Mouse (Mus musculus) spleen, postnatal 10 days (tissue): ENCODE results near the gene Slc7a5.

Experiments used
- DNase-seq, 2 experiments: peaks; one replicate each; pipeline ENCODE4 v3.0.0; 2021 to 2022; ENCODE audit warnings: low spot score in 2 of 2

Slc7a5 gene

DNA sequence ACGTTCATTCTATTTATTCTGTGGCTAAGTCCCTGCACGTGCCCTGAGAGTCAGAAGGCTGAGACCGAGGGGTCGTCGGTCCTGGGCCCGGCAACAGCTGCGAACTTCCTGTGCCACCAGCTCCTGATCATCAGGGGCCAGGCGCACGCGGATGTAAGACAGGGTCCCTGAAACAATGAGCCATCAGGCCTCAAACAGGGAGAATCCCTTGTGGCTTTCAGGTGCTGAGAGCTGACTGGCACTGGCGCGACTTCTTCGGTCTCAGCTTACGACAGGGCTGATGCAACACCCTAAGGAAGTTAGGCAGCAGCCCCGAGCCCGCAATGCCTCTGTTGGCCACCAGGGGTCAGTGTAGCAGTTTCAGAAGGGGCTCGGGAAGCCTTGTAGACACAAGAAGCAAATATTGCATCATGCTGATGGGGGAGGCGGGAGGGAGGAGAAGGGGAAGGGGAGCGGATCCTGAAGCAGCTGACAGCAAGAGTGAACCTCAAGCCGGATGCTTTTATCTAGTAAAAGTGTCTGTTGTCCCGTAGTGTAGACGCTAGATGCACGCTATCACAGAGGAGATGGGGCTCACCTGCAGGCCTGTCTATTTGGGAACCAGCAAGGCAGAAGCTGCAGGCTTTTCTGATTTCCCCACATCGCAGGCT, 56.5 kb downstream of the Slc7a5 start:
- peak; percentile 98 to 99 for DNase-seq

DNA sequence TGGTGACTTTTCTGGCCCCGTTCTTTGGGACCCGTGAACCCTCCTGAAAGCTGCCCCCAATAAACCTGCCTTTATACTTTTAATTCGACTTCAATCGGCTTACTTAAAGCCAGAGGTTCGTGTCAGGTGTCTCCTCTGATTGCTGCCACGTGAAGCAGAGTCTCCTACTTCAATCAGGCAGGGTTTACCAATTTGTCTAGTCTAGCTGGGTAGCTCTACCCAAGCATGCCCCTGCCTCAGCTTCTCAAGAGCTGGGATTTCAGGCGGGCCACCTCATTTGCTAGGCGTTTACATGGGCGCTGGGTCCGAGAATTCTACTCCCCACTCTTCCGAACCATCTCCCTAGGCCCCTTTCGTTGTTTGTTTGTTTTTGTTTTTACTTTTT, 57.1 kb downstream of the Slc7a5 start:
- peak in 1 of 2 experiments; percentile 29 for DNase-seq

DNA sequence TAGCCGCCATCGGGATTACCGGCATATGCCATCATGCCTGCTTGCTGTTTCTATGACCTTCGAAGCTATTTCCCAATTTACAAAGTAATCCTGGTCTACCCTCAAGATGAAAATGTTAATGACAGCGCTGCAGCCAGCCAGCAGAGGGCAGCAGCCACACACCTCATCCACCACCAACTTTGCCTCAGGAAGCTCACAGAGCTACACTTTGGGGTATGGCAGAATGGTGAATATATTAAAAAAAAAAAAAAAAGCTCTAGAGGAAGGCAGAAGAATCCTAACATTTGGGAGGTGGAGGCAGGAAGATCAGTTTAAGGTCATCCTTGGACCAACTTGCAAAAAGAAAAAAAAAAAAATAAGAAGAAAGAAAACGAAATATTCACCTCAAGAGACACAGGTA, 57.5 kb downstream of the Slc7a5 start:
- peak; percentile 68 to 86 for DNase-seq

DNA sequence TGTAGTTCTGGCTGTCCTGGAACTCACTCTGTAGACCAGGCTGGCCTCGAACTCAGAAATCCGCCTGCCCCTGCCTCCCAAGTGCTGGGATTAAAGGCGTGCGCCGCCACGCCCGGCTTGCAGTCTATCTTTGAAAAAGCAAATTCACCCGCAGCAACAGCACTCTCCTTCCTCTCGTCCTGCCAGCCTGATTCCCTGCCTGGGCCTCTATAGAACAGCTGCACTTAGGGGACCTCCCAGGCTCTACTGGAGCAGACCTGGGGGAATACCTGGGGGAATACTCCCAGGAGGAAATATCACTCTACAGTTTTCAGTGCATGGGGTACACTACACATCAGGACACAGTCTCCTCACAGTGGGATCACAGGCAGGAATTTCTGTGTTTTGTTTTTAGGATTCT, 58.2 kb downstream of the Slc7a5 start:
- peak in 1 of 2 experiments; percentile 10 for DNase-seq

DNA sequence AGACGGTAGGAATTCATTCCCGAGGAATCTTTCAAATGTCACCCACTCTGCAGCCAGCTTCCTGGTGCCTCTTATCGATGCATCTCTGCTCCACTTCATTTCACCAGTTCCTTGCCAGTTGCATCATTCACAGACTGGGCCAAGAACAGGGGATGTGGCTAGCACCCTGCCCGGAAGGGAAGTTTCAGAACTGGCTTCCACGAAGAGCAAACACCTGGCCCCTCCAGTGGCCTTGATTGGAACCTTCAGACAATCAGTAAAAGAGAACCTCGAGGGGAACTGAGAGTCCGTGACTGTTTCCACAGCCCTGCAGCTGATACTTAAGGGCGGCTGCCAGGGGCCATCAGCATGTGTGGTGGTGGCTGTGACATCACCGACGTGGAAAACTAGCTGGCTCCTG, 59.0 kb downstream of the Slc7a5 start:
- peak in 1 of 2 experiments; percentile 39 for DNase-seq

DNA sequence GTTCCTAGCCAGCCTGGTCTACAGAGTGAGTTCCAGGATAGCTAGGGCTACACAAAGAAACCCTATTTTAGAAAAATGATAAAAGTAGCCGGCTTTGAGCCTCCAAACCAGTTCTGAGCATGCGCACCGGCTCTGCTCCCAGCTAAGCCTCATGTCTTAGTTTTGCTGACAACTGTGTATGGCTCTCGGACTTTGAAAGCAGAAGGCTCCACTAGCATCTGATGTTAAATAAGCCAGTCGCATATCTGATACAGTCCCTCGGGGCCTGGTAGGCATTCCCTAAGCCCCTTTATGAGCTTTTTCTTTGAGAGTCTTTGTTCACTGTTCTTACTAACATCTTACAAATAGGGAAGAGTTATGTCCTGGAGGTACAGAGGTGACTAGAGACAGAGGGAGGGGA, 59.5 kb downstream of the Slc7a5 start:
- DNase-seq: peak in 1 of 2 experiments; percentile 9

DNA sequence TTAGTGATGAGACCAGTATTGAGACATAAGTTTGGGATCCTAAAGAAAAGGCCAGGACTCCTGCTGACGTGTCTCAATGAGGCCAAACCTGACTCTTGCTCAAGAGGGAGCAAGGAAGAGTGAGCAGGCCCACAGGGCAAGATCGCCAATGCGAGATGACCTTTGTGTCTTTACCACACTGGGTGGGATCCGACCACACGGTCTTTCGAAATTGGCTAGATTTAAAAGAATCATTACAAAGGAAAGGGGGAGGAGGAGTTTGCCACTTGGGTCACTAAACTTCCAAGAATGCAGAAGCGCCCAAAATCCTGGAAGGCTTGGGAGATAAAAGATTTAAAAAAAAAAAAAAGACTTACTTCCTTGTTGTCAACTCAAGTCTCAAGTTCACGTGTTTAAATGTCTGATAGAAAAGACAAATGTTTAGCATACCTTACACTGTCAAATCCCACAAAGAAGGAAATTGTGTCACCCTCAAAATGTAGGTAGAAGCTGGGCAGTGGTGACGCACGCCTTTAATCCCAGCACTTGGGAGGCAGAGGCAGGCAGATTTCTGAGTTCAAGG, 60.2 kb downstream of the Slc7a5 start:
- DNase-seq: peak in 1 of 2 experiments; percentile 8

DNA sequence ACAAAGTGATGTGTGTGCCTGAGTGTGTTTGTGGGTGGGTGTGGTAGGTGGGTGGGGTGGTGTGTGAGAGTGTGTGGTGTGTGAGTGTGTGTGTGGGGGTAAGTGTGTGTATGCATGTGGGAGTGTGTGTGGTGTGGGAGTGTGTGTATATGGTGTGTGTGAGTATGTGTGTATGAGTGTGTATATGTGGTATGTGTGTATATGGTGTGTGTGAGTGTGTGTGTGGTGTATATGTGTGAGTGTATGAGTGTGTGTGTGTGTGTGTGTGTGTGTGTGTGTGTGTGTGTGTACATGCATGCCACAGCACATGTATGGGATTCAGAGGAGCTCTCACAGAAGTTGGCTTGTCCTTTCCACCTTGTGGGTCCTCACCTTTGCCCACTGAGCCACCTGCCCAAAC, 60.7 kb downstream of the Slc7a5 start:
- peak in 1 of 2 experiments; percentile 5 for DNase-seq

DNA sequence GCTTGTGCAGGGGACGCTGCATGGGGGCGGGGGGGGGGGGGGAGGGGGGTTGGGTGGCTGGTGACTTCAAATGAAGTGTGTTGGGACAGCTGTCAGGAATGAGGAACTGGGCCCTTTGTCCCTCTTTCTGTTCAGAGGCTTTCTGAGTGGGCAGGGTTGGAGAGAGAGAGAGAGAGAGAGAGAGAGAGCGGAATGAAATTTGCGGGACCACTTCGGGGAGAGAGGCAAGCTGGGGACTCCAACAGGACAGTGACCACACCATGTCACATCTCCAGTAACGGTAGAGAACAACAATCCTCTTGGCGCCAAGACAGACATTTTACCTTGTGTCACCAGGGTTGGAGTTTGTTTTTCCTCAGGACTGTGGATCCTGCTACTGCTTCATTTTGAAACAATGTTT, 62.7 kb downstream of the Slc7a5 start:
- peak in 1 of 2 experiments; percentile 3 for DNase-seq

DNA sequence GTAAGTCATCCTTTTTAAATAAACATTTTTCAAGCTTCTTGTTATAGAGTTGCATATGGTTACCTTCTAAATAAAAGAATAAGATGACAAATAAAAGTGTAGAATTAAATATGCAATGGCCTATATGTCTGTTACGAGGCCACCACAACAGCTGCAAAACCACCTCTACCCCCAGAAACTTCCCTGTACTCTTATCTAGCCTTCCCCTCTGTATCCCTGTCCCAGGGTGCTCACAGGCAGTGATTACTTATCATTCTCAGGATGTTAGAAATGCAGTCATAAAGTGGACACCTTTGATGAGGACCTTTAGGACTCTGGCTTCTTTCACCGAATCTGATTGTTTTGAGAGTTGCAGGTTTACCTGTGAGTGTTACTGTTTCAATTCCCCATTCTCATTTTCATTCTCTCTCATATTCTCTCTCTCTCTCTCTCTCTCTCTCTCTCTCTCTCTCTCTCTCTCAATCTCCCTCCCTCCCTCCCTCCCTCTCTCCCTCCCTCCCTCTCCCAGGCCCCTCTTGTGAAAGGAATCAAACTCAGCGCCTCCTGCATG, 64.2 kb downstream of the Slc7a5 start:
- no peak for DNase-seq

DNA sequence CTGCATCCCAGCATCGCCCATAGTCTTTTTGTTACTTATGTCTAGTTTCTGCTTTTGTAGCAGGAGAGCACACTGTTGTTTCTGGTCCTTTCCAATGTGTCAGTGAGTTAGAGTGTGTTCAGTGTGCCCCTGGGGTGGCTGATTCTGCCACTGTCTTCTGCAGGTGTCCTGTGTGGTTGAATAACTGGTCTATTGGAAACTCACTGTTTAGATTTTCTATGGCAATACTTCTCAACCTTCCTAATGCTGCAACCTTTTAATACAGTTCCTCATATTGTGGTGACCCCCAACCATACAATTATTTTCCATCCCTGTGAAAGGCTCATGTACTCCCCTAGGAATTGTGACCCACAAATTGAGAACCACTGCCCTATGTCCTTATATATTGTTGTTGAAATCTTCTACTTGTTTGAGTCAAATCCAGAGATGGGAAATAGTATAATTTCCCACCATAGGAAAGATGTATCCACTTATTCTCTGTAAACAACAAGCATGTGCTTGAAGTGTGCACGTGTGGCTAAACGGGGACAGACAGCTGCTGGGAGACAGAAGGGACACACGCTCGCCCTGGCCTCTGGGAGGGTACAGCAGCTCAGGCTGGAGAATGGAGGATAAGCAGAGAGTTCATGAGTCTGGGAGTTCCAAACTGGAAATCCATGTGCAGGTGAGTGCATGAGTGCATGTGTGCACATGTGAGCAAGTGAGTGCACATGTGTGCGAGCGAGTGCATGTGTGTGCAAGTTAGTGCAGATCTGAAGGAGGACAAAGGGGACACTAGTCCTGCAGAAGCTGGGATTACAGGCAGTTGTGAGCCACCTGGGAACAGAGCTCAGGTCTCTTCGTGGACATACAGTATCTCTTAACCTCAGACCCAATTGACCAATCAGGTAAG, 65.2 kb downstream of the Slc7a5 start:
- peak in 1 of 2 experiments; percentile 8 for DNase-seq

DNA sequence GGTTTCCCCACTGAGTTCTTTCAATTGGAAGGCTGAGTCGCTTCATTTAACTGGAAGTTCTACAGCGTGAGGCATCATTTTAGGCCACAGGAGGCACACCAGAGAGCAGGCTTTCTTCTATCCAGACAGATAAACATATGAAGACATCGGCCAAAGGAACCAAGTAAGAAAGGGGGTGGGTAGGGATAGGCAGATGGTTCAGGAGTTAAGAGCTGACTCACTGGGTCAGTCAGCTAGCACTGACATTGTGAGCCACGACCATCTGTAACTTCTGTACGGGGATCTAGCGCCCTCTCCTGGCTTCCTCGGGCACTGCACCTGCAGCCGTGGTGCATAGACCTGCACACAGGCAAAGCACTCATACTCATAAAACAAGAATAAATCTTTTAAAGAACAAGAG, 66.3 kb downstream of the Slc7a5 start:
- peak; percentile 44 to 77 for DNase-seq

DNA sequence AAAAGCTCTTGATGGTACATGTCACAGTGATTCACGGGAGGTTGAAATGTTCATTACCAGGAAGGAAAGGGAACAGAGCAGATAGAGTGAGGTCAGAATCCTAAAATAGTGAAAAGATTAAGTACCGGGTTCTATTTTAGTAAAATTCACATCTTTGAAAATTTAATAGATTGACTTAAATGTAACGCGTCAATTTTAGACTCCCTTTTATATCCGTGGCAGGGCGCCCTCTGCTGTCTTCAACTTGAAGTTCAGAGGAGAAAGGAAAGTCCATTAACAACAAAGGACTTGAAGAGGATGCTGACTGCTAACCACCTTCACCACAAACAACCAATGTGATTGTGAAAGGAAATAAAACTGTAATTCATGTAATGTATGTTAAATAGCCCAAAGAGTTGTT, 75.0 kb downstream of the Slc7a5 start:
- DNase-seq: peak; percentile 35 to 83

DNA sequence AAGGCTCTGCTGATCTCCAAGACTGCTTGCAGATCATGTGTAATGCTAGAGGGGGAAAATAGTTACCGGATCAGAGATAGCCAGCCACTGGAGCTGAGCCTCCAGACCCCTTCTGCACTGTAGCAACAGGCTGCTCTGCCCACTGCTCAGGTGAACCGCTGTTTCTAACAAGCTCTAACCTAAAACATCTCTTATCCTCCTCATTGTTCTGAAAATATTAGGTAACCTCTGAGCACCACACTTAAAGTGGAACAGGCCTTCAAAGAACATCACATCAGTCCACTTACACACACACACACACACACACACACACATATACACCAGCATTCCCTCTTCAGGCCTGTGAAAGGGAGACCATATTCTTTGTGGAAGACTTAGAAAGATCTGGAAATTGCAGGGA, 75.4 kb downstream of the Slc7a5 start:
- no peak for DNase-seq
